Mouse (Mus musculus) bone marrow, adult 2 months (tissue): Measurements from ENCODE around the gene Fgfr2.

ENCODE experiments used
- CTCF ChIP-seq: fragments of 200-500 bp; IDR thresholded peaks from 2 replicates; pipeline ENCODE4 v1.5.1; 2011; ENCODE audit warnings: low read length, control low read depth; ENCODE audit not compliant: control insufficient read depth, insufficient read depth
- POLR2A ChIP-seq: fragments of 200-500 bp; IDR thresholded peaks from 2 replicates; pipeline ENCODE4 v1.6.1; 2011; ENCODE audit warnings: low read depth, mild to moderate bottlenecking, control low read depth, low read length, borderline replicate concordance; ENCODE audit not compliant: control insufficient read depth

DNA sequence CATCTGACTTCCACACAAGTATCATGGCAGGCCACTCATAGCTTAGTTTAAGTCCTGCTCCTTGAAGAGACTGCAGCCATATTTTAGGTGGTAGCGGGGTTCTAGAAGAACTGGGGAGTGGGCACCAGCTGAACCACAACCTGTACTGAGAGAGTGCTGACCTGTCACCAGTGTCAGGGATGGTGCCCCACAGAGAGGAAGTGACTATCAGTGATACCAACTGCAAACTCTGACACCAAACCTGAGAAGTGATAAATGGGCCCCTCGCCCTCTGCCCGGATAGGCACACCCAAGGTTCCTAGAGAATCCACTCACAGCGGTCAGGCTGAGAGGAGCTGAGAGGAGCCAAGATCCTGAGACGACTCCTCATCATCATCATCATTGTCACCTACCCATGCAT is 318.2 kb downstream of the Fgfr2 start:
- TF ChIP-seq CTCF (no peak), POLR2A (no peak)
